Mouse (Mus musculus) ES-Bruce4 (cell line): Measurements from ENCODE around the gene Rab24. TPM values are rescaled to one million over a fixed set of nuclear protein-coding genes. Genes with fewer than 3 reads are reported as not detected.
A peak's percentile ranks its signal among the peaks of the same experiment; 100 is the strongest.

Source experiments
- H3K27ac ChIP-seq: 2 replicates; pipeline ENCODE4 v1.5.1; 2012; ENCODE audit warnings: low read length, inconsistent platforms; ENCODE audit not compliant: insufficient read depth
- H3K27me3 ChIP-seq: 2 replicates; pipeline ENCODE4 v1.6.1; 2012; ENCODE audit warnings: mild to moderate bottlenecking, low read length, inconsistent platforms; ENCODE audit not compliant: control insufficient read depth, poor library complexity, insufficient read depth, severe bottlenecking
- H3K36me3 ChIP-seq: 2 replicates; pipeline ENCODE4 v1.6.1; 2012; ENCODE audit warnings: inconsistent platforms, mild to moderate bottlenecking, low read length, moderate library complexity; ENCODE audit not compliant: control insufficient read depth, poor library complexity, insufficient read depth, severe bottlenecking
- H3K4me1 ChIP-seq: one replicate; pipeline ENCODE4 v1.8.1; 2011; ENCODE audit warnings: low read length; ENCODE audit not compliant: control insufficient read depth, insufficient read depth
- H3K4me3 ChIP-seq: 2 replicates; pipeline ENCODE4 v1.5.1; 2011; ENCODE audit warnings: low read depth, mild to moderate bottlenecking, low read length
- H3K9ac ChIP-seq: 2 replicates; pipeline ENCODE4 v1.6.1; 2012; ENCODE audit warnings: low read depth, mild to moderate bottlenecking, inconsistent platforms; ENCODE audit not compliant: poor library complexity, severe bottlenecking
- H3K9me3 ChIP-seq: replicated peaks from 2 replicates; pipeline ENCODE4 v1.6.1; 2012; ENCODE audit warnings: mild to moderate bottlenecking, low read length, inconsistent platforms; ENCODE audit not compliant: control insufficient read depth, poor library complexity, insufficient read depth, severe bottlenecking
- CTCF ChIP-seq: IDR thresholded peaks from one replicate; pipeline ENCODE4 v1.8.1; 2011; ENCODE audit warnings: low read depth, low read length
- EP300 ChIP-seq: IDR thresholded peaks from 2 replicates; pipeline ENCODE4 v1.6.1; 2011; ENCODE audit warnings: low read depth, low read length; ENCODE audit not compliant: insufficient read depth
- POLR2A ChIP-seq: IDR thresholded peaks from one replicate; pipeline ENCODE4 v1.8.1; 2011; ENCODE audit warnings: low read length; ENCODE audit not compliant: insufficient read depth
- polyA plus RNA-seq: library from polyadenylated mRNA; stranded (reverse); fragments of >200 nt; gene quantifications from 2 replicates; pipeline ENCODE4 v1.2.4, GENCODE M21; 2011; ENCODE audit warnings: low read depth; ENCODE audit not compliant: missing spikeins, insufficient read depth, insufficient read length

Gene Rab24
- polyA plus RNA-seq, 1 experiment, result 40.5 TPM

GRCm38 (mm10) chr13:55361974-55362452, 40.3 kb upstream of the Rab24 start:
- Histone ChIP-seq H3K4me1 (no peaks in the 10 kb centered on the region), H3K27me3 (no peaks in the 10 kb centered on the region), H3K9ac (peak overlapping the region; percentile 64), H3K4me3 (peak overlapping the region; percentile 89), H3K36me3 (peaks cover 7% of the 10 kb centered on the region), H3K27ac (no peak overlapping the region), H3K9me3 (no peaks in the 10 kb centered on the region)
- TF ChIP-seq POLR2A (no peak), EP300 (no peak), CTCF (no peak)

DNA sequence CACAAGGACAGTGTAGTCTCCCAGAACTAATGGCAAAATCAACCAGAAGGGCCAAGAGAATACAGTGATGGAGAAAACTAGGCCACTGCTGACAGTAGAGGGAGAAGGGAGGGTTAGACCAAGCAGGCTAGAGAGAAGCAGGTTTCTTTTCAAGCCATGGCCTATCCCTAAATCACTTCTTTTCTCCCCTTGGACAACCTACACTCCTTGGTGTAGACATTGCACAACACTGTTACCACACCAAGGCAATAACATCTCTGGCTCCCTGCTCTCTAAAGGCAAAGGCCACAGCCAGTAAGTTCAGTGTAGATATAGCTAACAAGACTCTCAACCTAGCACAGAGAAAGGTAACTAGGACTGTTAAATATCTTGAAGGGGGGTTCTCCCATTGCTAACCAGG, 39.4 kb upstream of the Rab24 start:
- Histone ChIP-seq H3K9ac (no peak overlapping the region), H3K4me1 (no peaks in the 10 kb centered on the region), H3K36me3 (peaks cover 9% of the 10 kb centered on the region), H3K9me3 (no peaks in the 10 kb centered on the region), H3K27ac (no peak overlapping the region), H3K27me3 (no peaks in the 10 kb centered on the region), H3K4me3 (no peak overlapping the region)
- TF ChIP-seq CTCF, result no peak
- TF ChIP-seq EP300, result no peak
- no peak for TF ChIP-seq POLR2A

DNA sequence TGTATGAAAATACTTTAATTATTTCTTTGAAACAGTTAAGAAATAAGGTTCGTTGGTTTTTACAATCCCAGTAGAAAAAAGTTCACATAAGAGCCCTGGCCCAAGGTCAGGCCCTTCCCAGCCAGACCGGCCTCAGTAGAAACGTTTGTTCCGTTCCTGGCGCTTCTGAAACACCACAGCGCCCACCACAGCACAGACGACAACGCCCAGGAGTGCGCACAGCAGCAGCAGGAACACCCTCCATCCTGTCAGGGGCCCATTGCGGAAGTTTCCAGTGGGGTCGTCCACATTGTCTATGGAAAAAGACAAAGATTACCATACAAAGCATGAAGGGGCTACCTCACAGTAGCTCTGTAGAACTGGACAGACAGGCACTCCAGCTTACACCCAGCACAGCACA, 25.0 kb upstream of the Rab24 start:
- no peak overlapping the region for H3K9ac ChIP-seq
- H3K36me3 ChIP-seq, result peaks cover 50% of the 10 kb centered on the region
- H3K27ac ChIP-seq, result no peak overlapping the region
- no peaks in the 10 kb centered on the region for H3K4me1 ChIP-seq
- H3K27me3 ChIP-seq, result no peaks in the 10 kb centered on the region
- no peak overlapping the region for H3K4me3 ChIP-seq
- TF ChIP-seq CTCF, result no peak
- TF ChIP-seq POLR2A, result no peak
- TF ChIP-seq EP300, result no peak
- no peaks in the 10 kb centered on the region for H3K9me3 ChIP-seq

GRCm38 (mm10) chr13:55344286-55344685, 22.5 kb upstream of the Rab24 start:
- Histone ChIP-seq H3K9me3 (no peaks in the 10 kb centered on the region), H3K4me1 (no peaks in the 10 kb centered on the region), H3K36me3 (peaks cover 37% of the 10 kb centered on the region), H3K27me3 (no peaks in the 10 kb centered on the region), H3K27ac (no peak overlapping the region), H3K4me3 (no peak overlapping the region), H3K9ac (no peak overlapping the region)
- no peak for TF ChIP-seq EP300
- TF ChIP-seq POLR2A, result no peak
- TF ChIP-seq CTCF, result no peak

DNA sequence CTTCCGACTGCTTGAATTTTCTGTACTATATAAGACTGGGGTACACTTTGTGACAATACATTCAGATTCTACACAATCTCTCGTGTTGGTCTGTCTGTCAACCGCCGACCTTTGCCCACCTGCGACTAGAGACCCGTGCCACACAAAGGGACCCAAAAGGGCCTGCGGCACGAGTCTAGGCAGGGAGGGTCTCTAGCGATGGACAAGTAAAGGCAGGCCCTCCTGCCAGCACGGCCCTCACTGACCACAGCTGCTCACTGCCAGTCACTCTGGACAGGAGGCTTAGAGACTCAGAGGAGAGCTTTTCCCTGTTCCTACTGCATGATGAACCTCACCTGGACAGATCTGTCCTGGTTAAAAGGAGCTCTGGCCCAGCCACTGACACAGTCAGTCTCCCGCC, 20.7 kb upstream of the Rab24 start:
- H3K27ac ChIP-seq, result peak overlapping the region; percentile 75
- no peak for TF ChIP-seq CTCF
- no peak for TF ChIP-seq EP300
- no peak for TF ChIP-seq POLR2A
- peaks cover 24% of the 10 kb centered on the region for H3K36me3 ChIP-seq
- no peaks in the 10 kb centered on the region for H3K27me3 ChIP-seq
- no peak overlapping the region for H3K4me3 ChIP-seq
- no peak overlapping the region for H3K9ac ChIP-seq
- H3K4me1 ChIP-seq, result no peaks in the 10 kb centered on the region
- H3K9me3 ChIP-seq, result no peaks in the 10 kb centered on the region

DNA sequence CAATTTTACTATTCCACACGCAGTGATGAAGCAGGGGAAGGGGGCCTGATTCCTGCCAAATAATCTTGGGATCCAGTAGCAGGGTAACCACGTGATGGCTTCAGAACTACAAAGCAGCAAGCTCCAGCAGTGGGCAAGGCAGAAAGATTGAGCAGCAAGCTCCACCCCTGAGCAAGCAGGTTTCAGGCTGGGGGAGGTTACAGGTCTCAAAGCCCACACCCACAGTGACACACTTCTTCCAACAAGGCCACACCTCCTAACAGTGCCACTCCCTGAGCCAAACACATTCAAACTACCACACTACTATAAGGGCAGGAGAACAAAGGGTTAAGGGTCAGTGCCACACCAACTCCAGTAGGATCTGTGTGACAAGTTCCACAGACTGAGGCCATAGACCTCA, 17.5 kb upstream of the Rab24 start:
- no peaks in the 10 kb centered on the region for H3K27me3 ChIP-seq
- TF ChIP-seq CTCF (no peak), EP300 (0 out of 2 replicates have a peak, but pooled peaks have one; percentile 60), POLR2A (peak; percentile 14)
- peak overlapping the region; percentile 39; the same call in 1 of the 2 replicates for H3K9ac ChIP-seq
- H3K9me3 ChIP-seq, result no peaks in the 10 kb centered on the region
- H3K4me3 ChIP-seq, result no peak overlapping the region
- peak overlapping the region; percentile 83 for H3K27ac ChIP-seq
- 0 out of 2 replicates have a peak, but pooled peaks cover under 1% of the 10 kb centered on the region for H3K36me3 ChIP-seq
- no peaks in the 10 kb centered on the region for H3K4me1 ChIP-seq
